Mouse (Mus musculus): ENCODE measurements around the gene Gpr153.

DNA sequence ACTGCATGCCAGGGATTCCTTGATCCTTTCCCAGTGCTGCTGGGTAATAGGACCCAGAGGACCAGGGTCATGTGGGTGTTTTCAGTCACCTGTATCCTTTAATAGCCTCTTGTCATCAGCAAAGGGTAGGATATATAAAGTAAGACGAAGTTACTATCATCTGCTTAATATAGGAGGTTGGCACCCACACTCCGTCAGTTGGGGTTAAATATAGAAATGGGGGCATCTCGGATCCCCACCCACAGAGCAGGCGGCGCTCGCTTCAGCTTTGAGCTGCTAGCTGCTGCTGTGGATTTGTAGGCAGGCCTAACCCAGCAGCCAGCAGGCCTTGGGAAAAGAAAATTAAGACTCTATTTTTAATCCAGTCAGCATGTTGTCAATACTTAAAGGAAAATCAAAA is 28.0 kb upstream of the Gpr153 start:
- TF ChIP-seq CTCF (IDR thresholded peaks at IDR 0.05; ENCODE audit: borderline replicate concordance, insufficient read depth, low read depth, low read length) (no peak), POLR2A (IDR thresholded peaks at IDR 0.05; ENCODE audit: borderline replicate concordance, insufficient read depth, low read length) (no peak)

All from cerebellum, adult 2 months (tissue).